Mouse (Mus musculus) neural tube, embryonic 12.5 days (tissue): ENCODE results near the gene Pla2g3. TPM values are rescaled to one million over a fixed set of nuclear protein-coding genes. Genes with fewer than 3 reads are reported as not detected.

Experiments
- ATAC-seq: fragments of 200-750 bp; cut with Nextera tagmentation; 2 replicates; pipeline ENCODE4 v1.8.0; 2017; ENCODE audit warnings: low read depth, mild to moderate bottlenecking, moderate TSS enrichment, moderate library complexity; ENCODE audit not compliant: low FRiP score
- H3K27ac ChIP-seq: fragments of 300-500 bp; sonication (generic); 2 replicates; pipeline ENCODE4 v1.5.1; 2016
- H3K27me3 ChIP-seq: fragments of 300-500 bp; sonication (generic); replicated peaks from 2 replicates; pipeline ENCODE4 v1.6.1; 2016; ENCODE audit warnings: mild to moderate bottlenecking
- H3K36me3 ChIP-seq: fragments of 300-500 bp; sonication (generic); 2 replicates; pipeline ENCODE4 v1.6.1; 2016; ENCODE audit warnings: mild to moderate bottlenecking
- H3K4me1 ChIP-seq: fragments of 300-500 bp; sonication (generic); 2 replicates; pipeline ENCODE4 v1.6.1; 2016
- H3K4me2 ChIP-seq: fragments of 300-500 bp; sonication (generic); replicated peaks from 2 replicates; pipeline ENCODE4 v1.6.1; 2016; ENCODE audit warnings: mild to moderate bottlenecking
- H3K4me3 ChIP-seq: fragments of 300-500 bp; sonication (generic); 2 replicates; pipeline ENCODE4 v1.5.1; 2016
- H3K9ac ChIP-seq: fragments of 300-500 bp; sonication (generic); 2 replicates; pipeline ENCODE4 v1.6.1; 2016; ENCODE audit warnings: mild to moderate bottlenecking
- H3K9me3 ChIP-seq: fragments of 300-500 bp; sonication (generic); 2 replicates; pipeline ENCODE4 v1.6.1; 2016; ENCODE audit warnings: mild to moderate bottlenecking
- WGBS: fragments of 180-500 bp; shearing (Covaris S2); methylation state at CpG from one replicate; pipeline ENCODE4 v1.1.7; 2016; 5-methylcytosine and 5-hydroxymethylcytosine counted together
- polyA plus RNA-seq: library from polyadenylated mRNA; unstranded; fragments of >200 nt; fragmentation: Nextera tagmentation; extraction: Ambion mirVana; gene quantifications from 2 replicates; pipeline ENCODE4 v1.2.1, GENCODE M21; 2016

The Pla2g3 gene
- polyA plus RNA-seq, 1 experiment from 2014 or later, result 1.3 TPM

DNA sequence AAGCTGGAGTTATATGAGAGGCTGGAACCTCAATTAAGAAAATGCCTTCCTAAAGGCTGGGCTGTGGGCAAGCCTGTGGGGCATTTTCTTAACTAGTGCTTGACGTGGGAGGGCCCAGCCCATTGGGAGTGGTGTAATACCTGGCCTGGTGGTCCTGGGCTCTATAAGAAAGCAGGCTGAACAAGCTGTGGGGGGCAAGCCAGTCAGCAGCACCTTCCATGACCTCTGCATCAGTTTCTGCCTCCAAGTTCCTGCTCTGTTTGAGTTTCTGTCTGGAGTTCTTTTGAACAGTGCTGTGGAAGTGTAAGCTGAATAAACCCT lies 58.1 kb downstream of the Pla2g3 start:
- peaks cover 4% of the 10 kb centered on the region; the same call in 1 of the 2 replicates for H3K9me3 ChIP-seq
- H3K27ac ChIP-seq, result no peak overlapping the region
- no peak overlapping the region for H3K4me2 ChIP-seq
- no peaks in the 10 kb centered on the region for H3K36me3 ChIP-seq
- H3K27me3 ChIP-seq, result no peaks in the 10 kb centered on the region
- 18% methylated on average over 1 of the region's 1 CpGs for WGBS
- no peak for ATAC-seq
- no peak overlapping the region for H3K4me3 ChIP-seq
- H3K4me1 ChIP-seq, result no peaks in the 10 kb centered on the region
- no peak overlapping the region for H3K9ac ChIP-seq

GRCm38 (mm10) chr11:3547047-3547446 lies 59.0 kb downstream of the Pla2g3 start:
- Histone ChIP-seq H3K27ac (no peak overlapping the region), H3K4me3 (no peak overlapping the region), H3K4me2 (no peak overlapping the region), H3K4me1 (no peaks in the 10 kb centered on the region), H3K36me3 (no peaks in the 10 kb centered on the region), H3K9me3 (peaks cover 4% of the 10 kb centered on the region; the same call in 1 of the 2 replicates), H3K27me3 (no peaks in the 10 kb centered on the region), H3K9ac (no peak overlapping the region)
- ATAC-seq, result no peak
- WGBS, result 91% methylated on average over 2 of the region's 2 CpGs

DNA sequence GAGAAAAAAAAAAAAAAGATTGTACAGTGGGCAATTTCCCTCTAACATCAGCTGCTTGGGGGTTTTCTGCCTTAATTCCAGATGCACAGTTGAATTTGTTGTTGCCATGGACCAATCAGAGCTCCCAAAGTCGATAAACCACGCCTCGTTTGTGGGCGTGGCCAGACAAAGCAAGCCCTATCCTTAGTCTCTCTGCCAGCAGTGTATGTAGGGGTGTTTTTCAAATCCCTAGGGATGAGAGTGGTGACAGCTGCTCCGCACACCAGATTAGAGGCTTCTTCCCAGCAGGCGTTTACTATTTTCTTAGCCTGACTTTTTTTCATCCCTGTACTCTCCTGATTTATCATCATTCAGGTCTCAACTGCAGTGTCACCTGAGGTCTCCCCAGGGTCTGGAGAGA lies 59.9 kb downstream of the Pla2g3 start:
- H3K9me3 ChIP-seq, result peaks cover 4% of the 10 kb centered on the region; the same call in 1 of the 2 replicates
- peak; percentile 53; the same call in 1 of the 2 replicates for ATAC-seq
- no peak overlapping the region for H3K9ac ChIP-seq
- no peaks in the 10 kb centered on the region for H3K27me3 ChIP-seq
- no peak overlapping the region for H3K4me3 ChIP-seq
- H3K27ac ChIP-seq, result no peak overlapping the region
- WGBS, result 46% methylated on average over 6 of the region's 6 CpGs
- H3K36me3 ChIP-seq, result no peaks in the 10 kb centered on the region
- H3K4me1 ChIP-seq, result no peaks in the 10 kb centered on the region
- no peak overlapping the region for H3K4me2 ChIP-seq

DNA sequence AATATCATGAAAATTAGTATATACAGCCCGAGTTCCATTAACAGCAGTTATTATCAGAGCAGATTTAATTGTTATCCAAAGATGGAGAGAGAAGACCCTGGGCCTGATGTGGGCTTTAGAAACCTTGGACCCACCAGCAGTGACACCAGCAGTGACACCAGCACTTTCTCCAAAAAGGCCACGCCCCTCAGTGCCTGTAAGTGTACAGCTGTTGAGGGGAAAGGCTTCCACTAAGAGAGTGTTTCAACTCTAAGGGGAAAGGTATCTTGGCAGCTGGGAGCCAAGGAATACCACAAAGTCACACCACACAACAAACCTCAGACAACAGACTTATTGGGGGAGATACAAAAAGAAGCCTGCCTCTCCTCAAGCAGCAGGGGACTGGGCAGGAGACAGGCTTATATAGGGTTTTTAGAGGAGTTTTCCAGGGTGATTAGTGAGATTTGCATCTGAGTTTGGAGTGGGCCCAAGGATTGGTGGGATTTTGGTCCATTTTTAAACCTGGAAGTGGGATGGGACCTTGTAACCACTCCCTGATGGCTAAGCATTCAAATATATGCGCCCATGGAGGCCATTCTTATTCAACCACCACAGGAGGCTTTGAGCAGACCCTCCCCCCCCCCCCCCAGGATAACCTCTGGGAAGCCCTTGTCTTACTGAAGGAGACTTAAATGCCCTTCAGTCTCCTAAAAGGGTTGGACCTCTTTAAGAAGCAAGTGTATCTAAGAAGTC lies 60.6 kb downstream of the Pla2g3 start:
- no peak overlapping the region for H3K9ac ChIP-seq
- H3K36me3 ChIP-seq, result no peaks in the 10 kb centered on the region
- H3K4me1 ChIP-seq, result no peaks in the 10 kb centered on the region
- ATAC-seq, result no peak
- no peaks in the 10 kb centered on the region for H3K27me3 ChIP-seq
- no peak overlapping the region for H3K4me3 ChIP-seq
- WGBS, result 60% methylated on average over 3 of the region's 3 CpGs
- peaks cover 4% of the 10 kb centered on the region; the same call in 1 of the 2 replicates for H3K9me3 ChIP-seq
- H3K4me2 ChIP-seq, result no peak overlapping the region
- H3K27ac ChIP-seq, result no peak overlapping the region

Other genes with a start within 250 kb of the Pla2g3 start
- 261 and 274 TPM in 2 replicates for gene Drg1, start 221.9 kb upstream of the Pla2g3 start, polyA plus RNA-seq
- gene Patz1, start 199.4 kb upstream of the Pla2g3 start, polyA plus RNA-seq, result 115 and 117 TPM in 2 replicates
- 21.2 and 22.6 TPM in 2 replicates for gene Pik3ip1, start 157.9 kb upstream of the Pla2g3 start, polyA plus RNA-seq
- 117 and 121 TPM in 2 replicates for gene Limk2, start 79.1 kb upstream of the Pla2g3 start, polyA plus RNA-seq
- 40.7 and 43.9 TPM in 2 replicates for gene Rnf185, start 35.9 kb upstream of the Pla2g3 start, polyA plus RNA-seq
- gene Inpp5j, start 16.5 kb downstream of the Pla2g3 start, polyA plus RNA-seq, result 1.2 and 1.3 TPM in 2 replicates
- 61.8 and 69.1 TPM in 2 replicates for gene Selenom, start 26.4 kb downstream of the Pla2g3 start, polyA plus RNA-seq
- 34.3 and 37.9 TPM in 2 replicates for gene Smtn, start 52.3 kb downstream of the Pla2g3 start, polyA plus RNA-seq
- 48.0 and 55.9 TPM in 2 replicates for gene Morc2a, start 160.9 kb downstream of the Pla2g3 start, polyA plus RNA-seq